Mouse (Mus musculus) WW6 (cell line): ENCODE data around the gene Kmt2b.

Source experiments
- DNase-seq: peaks from one replicate; pipeline ENCODE4 v3.0.0-alpha.2; 2013; ENCODE audit warnings: low read depth, low spot score

Kmt2b gene

GRCm38 (mm10) chr7:30534633-30535577 lies 53.6 kb downstream of the Kmt2b start, which contains the start of gene Arhgap33:
Gene Arhgap33, minus strand, starts transcription at chr7:30535060.
- DNase-seq: peak; percentile 75

GRCm38 (mm10) chr7:30533941-30534632 lies 54.4 kb downstream of the Kmt2b start:
- DNase-seq: no peak

GRCm38 (mm10) chr7:30532931-30533330 lies 55.6 kb downstream of the Kmt2b start:
- no peak for DNase-seq

- no peak for DNase-seq
Observed at GRCm38 (mm10) chr7:30531291-30531815, 57.2 kb downstream of the Kmt2b start.

- no peak for DNase-seq
Observed at GRCm38 (mm10) chr7:30526981-30527380, 61.5 kb downstream of the Kmt2b start.

GRCm38 (mm10) chr7:30526399-30526798 lies 62.1 kb downstream of the Kmt2b start:
- DNase-seq: no peak

- no peak for DNase-seq
Observed at GRCm38 (mm10) chr7:30525954-30526353, 62.6 kb downstream of the Kmt2b start.

GRCm38 (mm10) chr7:30524487-30524886 lies 64.0 kb downstream of the Kmt2b start:
- DNase-seq: no peak

GRCm38 (mm10) chr7:30522871-30523270 lies 65.7 kb downstream of the Kmt2b start:
- no peak for DNase-seq

GRCm38 (mm10) chr7:30520856-30521255 lies 67.7 kb downstream of the Kmt2b start:
- no peak for DNase-seq

GRCm38 (mm10) chr7:30520396-30520795 lies 68.1 kb downstream of the Kmt2b start:
- DNase-seq: no peak
